In genomic region chr6:88728054-88728453, GRCm38 (mm10) we compare ENCODE assay signal across 17 mouse cellular contexts. TPM values are rescaled to one million over a fixed set of nuclear protein-coding genes. Genes with fewer than 3 reads are reported as not detected.
DNase-seq lines count a peak whose midpoint lies in the region; ATAC-seq and TF ChIP-seq lines count a peak whose summit lies in the region.
"Had no signal": no experiment of that assay in that cellular context is flagged by ENCODE, and none has a peak within 500 bp of the region (broad histone marks: within the 10 kb centered on the region; RNA-seq: fewer than 3 reads in every experiment).

No protein-coding gene starts in this region.

- no peaks in the 10 kb centered on the region for H3K9me3 ChIP-seq in hindbrain, postnatal 0 days (ENCODE audit: low read length)
- no peaks in the 10 kb centered on the region for H3K9me3 ChIP-seq in hindbrain, embryonic 16.5 days (ENCODE audit: control insufficient read depth, low read length)
- no peaks in the 10 kb centered on the region for H3K9me3 ChIP-seq in liver, embryonic 12.5 days (replicated peaks)
- no peaks in the 10 kb centered on the region for H3K9me3 ChIP-seq in liver, embryonic 11.5 days (ENCODE audit: control insufficient read depth, low read length)
- H3K9me3 ChIP-seq: heart, embryonic 10.5 days; limb, embryonic 10.5 days; lung, embryonic 15.5 days; midbrain, embryonic 13.5 days had no signal

- no peak overlapping the region for H3K4me3 ChIP-seq in hindbrain, postnatal 0 days (ENCODE audit: low read length)
- no peak overlapping the region for H3K4me3 ChIP-seq in hindbrain, embryonic 16.5 days (ENCODE audit: low read length)
- no peak overlapping the region for H3K4me3 ChIP-seq in liver, embryonic 12.5 days
- H3K4me3 ChIP-seq in liver, embryonic 11.5 days (ENCODE audit: low read depth, low read length): no peak overlapping the region
- H3K4me3 ChIP-seq in olfactory bulb, adult 2 months (ENCODE audit: insufficient read depth, low read depth, low read length): no peak overlapping the region
- H3K4me3 ChIP-seq: heart, embryonic 10.5 days; limb, embryonic 10.5 days; lung, embryonic 15.5 days; midbrain, embryonic 13.5 days; myocyte had no signal

- H3K4me2 ChIP-seq in hindbrain, postnatal 0 days (ENCODE audit: low read depth, low read length): peak overlapping the region; percentile 98; the same call in 1 of the 2 replicates
- no peak overlapping the region for H3K4me2 ChIP-seq in hindbrain, embryonic 16.5 days (ENCODE audit: low read length)
- no peak overlapping the region for H3K4me2 ChIP-seq in liver, embryonic 12.5 days
- H3K4me2 ChIP-seq in liver, embryonic 11.5 days: no peak overlapping the region
- H3K4me2 ChIP-seq: hindbrain, embryonic 14.5 days; lung, embryonic 15.5 days; midbrain, embryonic 13.5 days had no signal

- no peak for DNase-seq in hindbrain, postnatal 0 days (ENCODE audit: low spot score)
- DNase-seq in liver, embryonic 11.5 days (ENCODE audit: low spot score): no peak
- peak; percentile 50 to 52 for DNase-seq in cerebellum, postnatal 10 days
- DNase-seq in thymus, adult 18-20 months: no peak
- DNase-seq: gastrocnemius, postnatal 14 days; heart, postnatal 10 days; kidney, adult 2 months; thymus, adult 2 months had no signal

- TF ChIP-seq CTCF in hindbrain, postnatal 0 days (IDR thresholded peaks at IDR 0.05; ENCODE audit: low read depth): no peak
- TF ChIP-seq CTCF in olfactory bulb, adult 2 months (IDR thresholded peaks at IDR 0.05; ENCODE audit: insufficient read depth, low read depth, low read length): no peak

- H3K9ac ChIP-seq in hindbrain, postnatal 0 days (replicated peaks; ENCODE audit: low read length): no peak overlapping the region
- H3K9ac ChIP-seq in hindbrain, embryonic 16.5 days (ENCODE audit: low read depth, low read length): no peak overlapping the region
- no peak overlapping the region for H3K9ac ChIP-seq in liver, embryonic 12.5 days
- no peak overlapping the region for H3K9ac ChIP-seq in liver, embryonic 11.5 days (ENCODE audit: low read depth, low read length)
- H3K9ac ChIP-seq: hindbrain, embryonic 14.5 days; lung, embryonic 15.5 days; midbrain, embryonic 13.5 days had no signal

- ATAC-seq in hindbrain, postnatal 0 days: no peak
- no peak for ATAC-seq in hindbrain, embryonic 16.5 days
- ATAC-seq in liver, embryonic 12.5 days: no peak
- ATAC-seq in liver, embryonic 11.5 days (replicated peaks; ENCODE audit: low FRiP score): no peak
- ATAC-seq: midbrain, embryonic 13.5 days had no signal

- H3K36me3 ChIP-seq in hindbrain, postnatal 0 days (ENCODE audit: insufficient read depth, low read length): no peaks in the 10 kb centered on the region
- H3K36me3 ChIP-seq in hindbrain, embryonic 16.5 days (ENCODE audit: control insufficient read depth, insufficient read depth, low read length): no peaks in the 10 kb centered on the region
- peaks cover 46% of the 10 kb centered on the region for H3K36me3 ChIP-seq in liver, embryonic 12.5 days
- no peaks in the 10 kb centered on the region for H3K36me3 ChIP-seq in liver, embryonic 11.5 days (ENCODE audit: control insufficient read depth, insufficient read depth, low read length)
- H3K36me3 ChIP-seq: heart, embryonic 10.5 days; limb, embryonic 10.5 days; lung, embryonic 15.5 days; midbrain, embryonic 13.5 days had no signal

- no peaks in the 10 kb centered on the region for H3K27me3 ChIP-seq in hindbrain, postnatal 0 days (ENCODE audit: insufficient read depth, low read length)
- no peaks in the 10 kb centered on the region for H3K27me3 ChIP-seq in hindbrain, embryonic 16.5 days (replicated peaks; ENCODE audit: control insufficient read depth, insufficient read depth, low read length)
- H3K27me3 ChIP-seq in liver, embryonic 12.5 days (replicated peaks): peaks cover 21% of the 10 kb centered on the region
- peaks cover 12% of the 10 kb centered on the region; the same call in 1 of the 2 replicates for H3K27me3 ChIP-seq in liver, embryonic 11.5 days (replicated peaks; ENCODE audit: control insufficient read depth, insufficient read depth, low read length)

- peaks cover 22% of the 10 kb centered on the region for H3K4me1 ChIP-seq in hindbrain, postnatal 0 days (ENCODE audit: insufficient read depth, low read length)
- H3K4me1 ChIP-seq in hindbrain, embryonic 16.5 days (ENCODE audit: control insufficient read depth, insufficient read depth, low read depth, low read length): peaks cover 18% of the 10 kb centered on the region
- H3K4me1 ChIP-seq in liver, embryonic 12.5 days: peaks cover 91% of the 10 kb centered on the region
- peaks cover 20% of the 10 kb centered on the region for H3K4me1 ChIP-seq in liver, embryonic 11.5 days (replicated peaks; ENCODE audit: control insufficient read depth, insufficient read depth, low read length)
- peaks cover 44% of the 10 kb centered on the region for H3K4me1 ChIP-seq in olfactory bulb, adult 2 months (ENCODE audit: control insufficient read depth, insufficient read depth, low read length)

- WGBS in hindbrain, postnatal 0 days: 52% methylated on average over 7 of the region's 7 CpGs
- 55% methylated on average over 7 of the region's 7 CpGs for WGBS in hindbrain, embryonic 16.5 days
- 79% methylated on average over 7 of the region's 7 CpGs for WGBS in liver, embryonic 12.5 days (ENCODE audit: insufficient replicate concordance)
- WGBS in liver, embryonic 11.5 days: 80% methylated on average over 7 of the region's 7 CpGs
- WGBS in olfactory bulb, adult 2 months: 72% methylated on average over 7 of the region's 7 CpGs

- 0 out of 2 replicates have a peak overlapping the region, but pooled peaks have one; percentile 81 for H3K27ac ChIP-seq in hindbrain, postnatal 0 days
- H3K27ac ChIP-seq in hindbrain, embryonic 16.5 days (ENCODE audit: low read depth, low read length): no peak overlapping the region
- peak overlapping the region; percentile 96; the same call in 1 of the 2 replicates for H3K27ac ChIP-seq in liver, embryonic 12.5 days
- no peak overlapping the region for H3K27ac ChIP-seq in liver, embryonic 11.5 days (ENCODE audit: low read depth, low read length)
- H3K27ac ChIP-seq in olfactory bulb, adult 2 months (ENCODE audit: insufficient read depth, low read depth, low read length): peak overlapping the region; percentile 11; the same call in 1 of the 2 replicates
- H3K27ac ChIP-seq: heart, embryonic 10.5 days; hindbrain, embryonic 14.5 days; limb, embryonic 10.5 days; lung, embryonic 15.5 days; midbrain, embryonic 13.5 days had no signal

- TF ChIP-seq POLR2A in olfactory bulb, adult 2 months (IDR thresholded peaks at IDR 0.05; ENCODE audit: insufficient read depth, low read depth, low read length): no peak

RNA-seq across cellular contexts. Expression of gene Mgll, which starts 3.8 kb away (rescaled TPM):
- total RNA-seq in hindbrain, postnatal 0 days (2014; rRNA removed): 105 and 126 TPM in 2 replicates
- polyA plus RNA-seq in hindbrain, postnatal 0 days (2015; fragmentation: Nextera tagmentation; extraction: Ambion mirVana): 148 and 158 TPM in 2 replicates
- polyA plus RNA-seq in hindbrain, embryonic 16.5 days (2015; fragmentation: Nextera tagmentation; extraction: Ambion mirVana): 79.1 and 96.8 TPM in 2 replicates
- 46.4 and 47.7 TPM in 2 replicates for polyA plus RNA-seq in liver, embryonic 12.5 days (2016; fragmentation: Nextera tagmentation; extraction: Ambion mirVana)
- 17.3 and 22.2 TPM in 2 replicates for polyA plus RNA-seq in liver, embryonic 11.5 days (2014; fragmentation: Nextera tagmentation; extraction: Ambion mirVana)
- polyA plus RNA-seq in olfactory bulb, adult 2 months (2012; ENCODE audit: insufficient read depth, insufficient read length, low replicate concordance, missing spikeins): not detected in 2 replicates

Comparison
In these comparisons a context has a peak if more than half of its experiments do, and no peak if none do; other contexts are left out.
1. H3K27ac ChIP-seq: peak in hindbrain, postnatal 0 days (single experiment), liver, embryonic 12.5 days (single experiment) and olfactory bulb, adult 2 months (single experiment); none in hindbrain, embryonic 16.5 days (single experiment) and liver, embryonic 11.5 days (single experiment).
2. DNase-seq: peak in cerebellum, postnatal 10 days (2 of 2); none in hindbrain, postnatal 0 days (single experiment), liver, embryonic 11.5 days (single experiment) and thymus, adult 18-20 months (0 of 2).